ENCODE assay signal across 27 mouse cellular contexts in genomic region chr7:64016874-64017273, GRCm38 (mm10).
DNase-seq lines count a peak whose midpoint lies in the region; ATAC-seq lines count a peak whose summit lies in the region.
"Had no signal": no experiment of that assay in that cellular context is flagged by ENCODE, and none has a peak within 500 bp of the region (broad histone marks: within the 10 kb centered on the region; RNA-seq: fewer than 3 reads in every experiment).

No protein-coding gene starts in this region.

- no peaks in the 10 kb centered on the region for H3K4me1 ChIP-seq in kidney, embryonic 16.5 days (ENCODE audit: insufficient read depth, low read length)
- H3K4me1 ChIP-seq in liver, embryonic 13.5 days (replicated peaks): peaks cover 53% of the 10 kb centered on the region
- H3K4me1 ChIP-seq: intestine, embryonic 15.5 days; neural tube, embryonic 15.5 days had no signal

- no peaks in the 10 kb centered on the region for H3K36me3 ChIP-seq in kidney, embryonic 16.5 days (ENCODE audit: insufficient read depth, low read length)
- H3K36me3 ChIP-seq in liver, embryonic 13.5 days: no peaks in the 10 kb centered on the region
- H3K36me3 ChIP-seq: forebrain, embryonic 10.5 days; heart, embryonic 12.5 days; hindbrain, embryonic 10.5 days; intestine, embryonic 15.5 days; midbrain, embryonic 12.5 days; neural tube, embryonic 15.5 days had no signal

- no peaks in the 10 kb centered on the region for H3K9me3 ChIP-seq in kidney, embryonic 16.5 days (ENCODE audit: low read length)
- H3K9me3 ChIP-seq in liver, embryonic 13.5 days (replicated peaks): no peaks in the 10 kb centered on the region
- H3K9me3 ChIP-seq: forebrain, embryonic 10.5 days; heart, embryonic 12.5 days; hindbrain, embryonic 10.5 days; intestine, embryonic 15.5 days; midbrain, embryonic 12.5 days; neural tube, embryonic 15.5 days had no signal

- no peaks in the 10 kb centered on the region for H3K27me3 ChIP-seq in kidney, embryonic 16.5 days (ENCODE audit: insufficient read depth, low read length)
- no peaks in the 10 kb centered on the region for H3K27me3 ChIP-seq in liver, embryonic 13.5 days
- H3K27me3 ChIP-seq: heart, embryonic 12.5 days; intestine, embryonic 15.5 days; midbrain, embryonic 12.5 days; neural tube, embryonic 15.5 days had no signal

- WGBS in kidney, embryonic 16.5 days: 63% methylated on average over 3 of the region's 3 CpGs
- WGBS in liver, embryonic 13.5 days (ENCODE audit: insufficient replicate concordance): 70% methylated on average over 3 of the region's 3 CpGs

- no peak overlapping the region for H3K27ac ChIP-seq in kidney, embryonic 16.5 days (ENCODE audit: low read length)
- peak overlapping the region; percentile 32 for H3K27ac ChIP-seq in liver, embryonic 13.5 days
- H3K27ac ChIP-seq: forebrain, embryonic 10.5 days; hindbrain, embryonic 10.5 days; intestine, embryonic 15.5 days; layer of hippocampus, adult 2 months; midbrain, embryonic 12.5 days; neural tube, embryonic 15.5 days had no signal

- DNase-seq in cerebellum, postnatal 10 days: peak; percentile 62 to 63
- no peak for DNase-seq in cerebellum, postnatal 4 days (ENCODE audit: low spot score in 2 of 2)
- no peak for DNase-seq in kidney, postnatal 25 days
- no peak for DNase-seq in liver, embryonic 13.5 days
- no peak for DNase-seq in liver
- peak; percentile 34 for DNase-seq in right cerebral cortex, postnatal 25 days
- no peak for DNase-seq in right cerebral cortex, postnatal 14 days
- DNase-seq: adrenal gland, postnatal 14 days; gastrocnemius, postnatal 25 days; heart, adult 18-20 months; heart, postnatal 10 days; kidney, adult 9 months; layer of hippocampus, postnatal 36 days; lung, postnatal 10 days; thymus, postnatal 25 days had no signal

- no peak overlapping the region for H3K4me2 ChIP-seq in kidney, embryonic 16.5 days (replicated peaks; ENCODE audit: low read depth, low read length)
- no peak overlapping the region for H3K4me2 ChIP-seq in liver, embryonic 13.5 days
- H3K4me2 ChIP-seq: heart, embryonic 12.5 days; intestine, embryonic 15.5 days; liver, embryonic 11.5 days; midbrain, embryonic 12.5 days; neural tube, embryonic 15.5 days had no signal

- H3K9ac ChIP-seq in kidney, embryonic 16.5 days (replicated peaks; ENCODE audit: low read length): no peak overlapping the region
- H3K9ac ChIP-seq in liver, embryonic 13.5 days: no peak overlapping the region
- H3K9ac ChIP-seq: heart, embryonic 12.5 days; intestine, embryonic 15.5 days; midbrain, embryonic 12.5 days; neural tube, embryonic 15.5 days had no signal

- no peak overlapping the region for H3K4me3 ChIP-seq in kidney, embryonic 16.5 days (ENCODE audit: low read length)
- H3K4me3 ChIP-seq in liver, embryonic 13.5 days (replicated peaks): no peak overlapping the region
- H3K4me3 ChIP-seq: forebrain, embryonic 10.5 days; heart, embryonic 12.5 days; hindbrain, embryonic 10.5 days; intestine, embryonic 15.5 days; layer of hippocampus, adult 2 months; midbrain, embryonic 12.5 days; neural tube, embryonic 15.5 days had no signal

- peak; percentile 29; the same call in 1 of the 2 replicates for ATAC-seq in kidney, embryonic 16.5 days (ENCODE audit: low FRiP score, low TSS enrichment)
- ATAC-seq in liver, embryonic 13.5 days (ENCODE audit: low read depth): no peak
- ATAC-seq: CD4-positive, CD25-positive, alpha-beta regulatory T cell, adult 4 months; forebrain, embryonic 16.5 days; hindbrain, embryonic 16.5 days; intestine, embryonic 15.5 days had no signal

Comparison
In these comparisons a context has a peak if more than half of its experiments do, and no peak if none do; other contexts are left out.
1. DNase-seq: peak in cerebellum, postnatal 10 days (2 of 2) and right cerebral cortex, postnatal 25 days (single experiment); none in cerebellum, postnatal 4 days (0 of 2), kidney, postnatal 25 days (0 of 2), liver, embryonic 13.5 days (single experiment), liver (single experiment) and right cerebral cortex, postnatal 14 days (single experiment).